Mouse (Mus musculus): Measurements from ENCODE around the gene Hypk.
A peak's percentile ranks its signal among the peaks of the same experiment; 100 is the strongest.

The Hypk gene

DNA sequence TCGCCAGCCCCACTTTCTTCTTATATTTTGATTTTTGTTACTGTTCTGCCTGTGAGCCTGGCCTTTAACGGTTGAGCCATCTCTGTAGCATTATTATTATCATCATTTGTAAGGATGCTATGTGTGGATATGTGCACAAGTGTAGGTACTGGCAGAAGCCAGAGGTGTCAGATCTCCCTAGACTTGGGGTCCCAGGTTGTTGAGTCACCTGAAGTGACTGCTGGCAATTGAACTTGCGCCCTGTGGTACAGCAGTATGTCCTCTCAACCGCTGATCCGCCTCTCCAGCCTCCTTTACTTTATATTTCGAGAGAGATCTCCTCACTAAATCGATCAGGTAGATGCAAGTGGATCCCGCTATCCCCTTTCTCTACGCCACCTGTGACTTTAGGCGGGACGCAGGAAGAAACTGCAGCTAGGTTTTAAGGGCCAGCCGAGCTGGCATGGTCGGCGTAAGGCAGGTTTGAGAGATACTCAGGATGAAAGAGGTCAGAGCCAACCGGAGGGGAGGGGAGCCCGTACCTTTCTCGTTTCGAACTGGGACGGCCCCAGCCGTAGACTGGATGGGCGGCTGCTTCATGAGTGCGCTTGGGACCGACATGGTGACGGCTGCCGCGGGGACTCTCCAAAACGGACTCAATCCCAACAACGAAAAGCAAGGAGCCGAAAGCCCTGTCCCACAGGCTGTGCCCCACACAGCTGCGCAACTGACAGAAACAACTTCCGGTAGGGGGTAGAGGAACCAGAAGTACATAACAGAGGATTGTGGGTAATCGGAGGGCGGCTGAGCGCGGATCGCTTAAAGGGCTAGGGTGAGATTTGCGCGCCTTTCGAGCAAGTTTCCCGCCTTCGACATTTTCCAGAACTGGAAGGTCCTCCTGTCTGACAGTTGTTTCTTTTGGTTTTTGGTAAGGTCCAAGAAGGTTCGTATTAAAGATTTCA is 53.1 kb downstream of the Hypk start, which contains the start of the genes Mfap1a and Wdr76:
Mfap1a (minus strand) TSS at position 724 of the 941 bp plus-strand sequence.
Wdr76 (plus strand) TSS at position 782 of the 941 bp plus-strand sequence.
- peak; percentile 95 for DNase-seq (ENCODE audit: low read depth)

GRCm38 (mm10) chr2:121507173-121507950 is 54.3 kb downstream of the Hypk start:
- DNase-seq (ENCODE audit: low read depth) = peak; percentile 66

- DNase-seq (ENCODE audit: low read depth) = no peak
These were observed 54.9 kb downstream of the Hypk start for GRCm38 (mm10) chr2:121507951-121508330.

Measured in 416B (cell line).